Mouse (Mus musculus): ENCODE measurements around the gene Slc22a20. TPM values are rescaled to one million over a fixed set of nuclear protein-coding genes. Genes with fewer than 3 reads are reported as not detected.

Gene Slc22a20
- polyA plus RNA-seq, 1 experiment, result not detected

- peaks cover 2% of the 10 kb centered on the region for H3K4me1 ChIP-seq (ENCODE audit: control insufficient read depth, insufficient read depth, low read length)
Measured at GRCm38 (mm10) chr19:5994711-5995110, 8.8 kb upstream of the Slc22a20 start.

GRCm38 (mm10) chr19:5992012-5992411, 6.1 kb upstream of the Slc22a20 start:
- Histone ChIP-seq H3K36me3 (ENCODE audit: control insufficient read depth, insufficient read depth, low read length, poor library complexity, severe bottlenecking) (no peaks in the 10 kb centered on the region), H3K27ac (ENCODE audit: insufficient read depth, low read length) (no peak overlapping the region), H3K4me3 (ENCODE audit: low read depth, low read length) (no peak overlapping the region), H3K9ac (ENCODE audit: low read depth, poor library complexity, severe bottlenecking) (no peak overlapping the region), H3K9me3 (replicated peaks; ENCODE audit: control insufficient read depth, insufficient read depth, low read length, poor library complexity, severe bottlenecking) (no peaks in the 10 kb centered on the region), H3K27me3 (ENCODE audit: control insufficient read depth, insufficient read depth, low read length, poor library complexity, severe bottlenecking) (no peaks in the 10 kb centered on the region), H3K4me1 (ENCODE audit: control insufficient read depth, insufficient read depth, low read length) (peaks cover 6% of the 10 kb centered on the region)
- TF ChIP-seq CTCF (IDR thresholded peaks at IDR 0.05; ENCODE audit: low read depth, low read length) (no peak), EP300 (IDR thresholded peaks at IDR 0.05; ENCODE audit: insufficient read depth, low read depth, low read length) (no peak), POLR2A (IDR thresholded peaks at IDR 0.05; ENCODE audit: insufficient read depth, low read length) (no peak)

More at GRCm38 (mm10) chr19:5994711-5995110, 8.8 kb upstream of the Slc22a20 start:
- no peaks in the 10 kb centered on the region for H3K9me3 ChIP-seq (replicated peaks; ENCODE audit: control insufficient read depth, insufficient read depth, low read length, poor library complexity, severe bottlenecking)
- no peak for TF ChIP-seq EP300 (IDR thresholded peaks at IDR 0.05; ENCODE audit: insufficient read depth, low read depth, low read length)
- no peak for TF ChIP-seq POLR2A (IDR thresholded peaks at IDR 0.05; ENCODE audit: insufficient read depth, low read length)
- no peak for TF ChIP-seq CTCF (IDR thresholded peaks at IDR 0.05; ENCODE audit: low read depth, low read length)
- H3K9ac ChIP-seq (ENCODE audit: low read depth, poor library complexity, severe bottlenecking), result no peak overlapping the region
- no peaks in the 10 kb centered on the region for H3K36me3 ChIP-seq (ENCODE audit: control insufficient read depth, insufficient read depth, low read length, poor library complexity, severe bottlenecking)
- H3K27ac ChIP-seq (ENCODE audit: insufficient read depth, low read length), result no peak overlapping the region
- no peaks in the 10 kb centered on the region for H3K27me3 ChIP-seq (ENCODE audit: control insufficient read depth, insufficient read depth, low read length, poor library complexity, severe bottlenecking)
- H3K4me3 ChIP-seq (ENCODE audit: low read depth, low read length), result no peak overlapping the region

- no peak for TF ChIP-seq POLR2A (IDR thresholded peaks at IDR 0.05; ENCODE audit: insufficient read depth, low read length)
- no peak for TF ChIP-seq CTCF (IDR thresholded peaks at IDR 0.05; ENCODE audit: low read depth, low read length)
- TF ChIP-seq EP300 (IDR thresholded peaks at IDR 0.05; ENCODE audit: insufficient read depth, low read depth, low read length), result no peak
- no peak overlapping the region for H3K27ac ChIP-seq (ENCODE audit: insufficient read depth, low read length)
- no peak overlapping the region for H3K4me3 ChIP-seq (ENCODE audit: low read depth, low read length)
- peaks cover 6% of the 10 kb centered on the region for H3K4me1 ChIP-seq (ENCODE audit: control insufficient read depth, insufficient read depth, low read length)
- no peaks in the 10 kb centered on the region for H3K27me3 ChIP-seq (ENCODE audit: control insufficient read depth, insufficient read depth, low read length, poor library complexity, severe bottlenecking)
- no peak overlapping the region for H3K9ac ChIP-seq (ENCODE audit: low read depth, poor library complexity, severe bottlenecking)
- no peaks in the 10 kb centered on the region for H3K9me3 ChIP-seq (replicated peaks; ENCODE audit: control insufficient read depth, insufficient read depth, low read length, poor library complexity, severe bottlenecking)
- no peaks in the 10 kb centered on the region for H3K36me3 ChIP-seq (ENCODE audit: control insufficient read depth, insufficient read depth, low read length, poor library complexity, severe bottlenecking)
Measured at GRCm38 (mm10) chr19:5991467-5991866, 5.5 kb upstream of the Slc22a20 start.

- peaks cover 10% of the 10 kb centered on the region for H3K4me1 ChIP-seq (ENCODE audit: control insufficient read depth, insufficient read depth, low read length)
- TF ChIP-seq CTCF (IDR thresholded peaks at IDR 0.05; ENCODE audit: low read depth, low read length) (no peak), POLR2A (IDR thresholded peaks at IDR 0.05; ENCODE audit: insufficient read depth, low read length) (no peak), EP300 (IDR thresholded peaks at IDR 0.05; ENCODE audit: insufficient read depth, low read depth, low read length) (no peak)
Measured at GRCm38 (mm10) chr19:5990921-5991320, 5.0 kb upstream of the Slc22a20 start.

GRCm38 (mm10) chr19:5990033-5990432, 4.1 kb upstream of the Slc22a20 start:
- Histone ChIP-seq H3K36me3 (ENCODE audit: control insufficient read depth, insufficient read depth, low read length, poor library complexity, severe bottlenecking) (no peaks in the 10 kb centered on the region), H3K9ac (ENCODE audit: low read depth, poor library complexity, severe bottlenecking) (no peak overlapping the region), H3K27ac (ENCODE audit: insufficient read depth, low read length) (no peak overlapping the region), H3K9me3 (replicated peaks; ENCODE audit: control insufficient read depth, insufficient read depth, low read length, poor library complexity, severe bottlenecking) (no peaks in the 10 kb centered on the region), H3K4me3 (ENCODE audit: low read depth, low read length) (no peak overlapping the region), H3K27me3 (ENCODE audit: control insufficient read depth, insufficient read depth, low read length, poor library complexity, severe bottlenecking) (no peaks in the 10 kb centered on the region), H3K4me1 (ENCODE audit: control insufficient read depth, insufficient read depth, low read length) (peaks cover 12% of the 10 kb centered on the region)
- TF ChIP-seq CTCF (IDR thresholded peaks at IDR 0.05; ENCODE audit: low read depth, low read length), result no peak
- no peak for TF ChIP-seq EP300 (IDR thresholded peaks at IDR 0.05; ENCODE audit: insufficient read depth, low read depth, low read length)
- no peak for TF ChIP-seq POLR2A (IDR thresholded peaks at IDR 0.05; ENCODE audit: insufficient read depth, low read length)

More at GRCm38 (mm10) chr19:5990921-5991320, 5.0 kb upstream of the Slc22a20 start:
- Histone ChIP-seq H3K4me3 (ENCODE audit: low read depth, low read length) (no peak overlapping the region), H3K9me3 (replicated peaks; ENCODE audit: control insufficient read depth, insufficient read depth, low read length, poor library complexity, severe bottlenecking) (no peaks in the 10 kb centered on the region), H3K9ac (ENCODE audit: low read depth, poor library complexity, severe bottlenecking) (no peak overlapping the region), H3K36me3 (ENCODE audit: control insufficient read depth, insufficient read depth, low read length, poor library complexity, severe bottlenecking) (no peaks in the 10 kb centered on the region), H3K27me3 (ENCODE audit: control insufficient read depth, insufficient read depth, low read length, poor library complexity, severe bottlenecking) (no peaks in the 10 kb centered on the region), H3K27ac (ENCODE audit: insufficient read depth, low read length) (no peak overlapping the region)

GRCm38 (mm10) chr19:5989585-5989984, 3.6 kb upstream of the Slc22a20 start:
- TF ChIP-seq POLR2A (IDR thresholded peaks at IDR 0.05; ENCODE audit: insufficient read depth, low read length) (no peak), EP300 (IDR thresholded peaks at IDR 0.05; ENCODE audit: insufficient read depth, low read depth, low read length) (no peak), CTCF (IDR thresholded peaks at IDR 0.05; ENCODE audit: low read depth, low read length) (no peak)
- Histone ChIP-seq H3K4me3 (ENCODE audit: low read depth, low read length) (no peak overlapping the region), H3K9me3 (replicated peaks; ENCODE audit: control insufficient read depth, insufficient read depth, low read length, poor library complexity, severe bottlenecking) (no peaks in the 10 kb centered on the region), H3K4me1 (ENCODE audit: control insufficient read depth, insufficient read depth, low read length) (peaks cover 12% of the 10 kb centered on the region), H3K36me3 (ENCODE audit: control insufficient read depth, insufficient read depth, low read length, poor library complexity, severe bottlenecking) (no peaks in the 10 kb centered on the region), H3K27me3 (ENCODE audit: control insufficient read depth, insufficient read depth, low read length, poor library complexity, severe bottlenecking) (no peaks in the 10 kb centered on the region), H3K9ac (ENCODE audit: low read depth, poor library complexity, severe bottlenecking) (no peak overlapping the region), H3K27ac (ENCODE audit: insufficient read depth, low read length) (no peak overlapping the region)

All from ES-Bruce4 (cell line).